Mouse (Mus musculus) stomach, embryonic 15.5 days (tissue): ENCODE measurements around the gene Hipk3. TPM values are rescaled to one million over a fixed set of nuclear protein-coding genes. Genes with fewer than 3 reads are reported as not detected.
A peak's percentile ranks its signal among the peaks of the same experiment; 100 is the strongest.

Experiments used
- ATAC-seq: fragments of 200-750 bp; cut with Nextera tagmentation; 2 replicates; pipeline ENCODE4 v1.8.0; 2017; ENCODE audit warnings: low read depth, moderate number of reproducible peaks, moderate TSS enrichment; ENCODE audit not compliant: insufficient read depth, low FRiP score
- H3K27ac ChIP-seq: fragments of 300-500 bp; sonication (generic); 2 replicates; pipeline ENCODE4 v1.5.1; 2015; ENCODE audit warnings: mild to moderate bottlenecking, inconsistent platforms
- H3K27me3 ChIP-seq: fragments of 300-500 bp; sonication (generic); replicated peaks from 2 replicates; pipeline ENCODE4 v1.6.1; 2015; ENCODE audit warnings: inconsistent platforms
- H3K36me3 ChIP-seq: fragments of 300-500 bp; sonication (generic); 2 replicates; pipeline ENCODE4 v1.6.1; 2015; ENCODE audit warnings: inconsistent platforms
- H3K4me1 ChIP-seq: fragments of 300-500 bp; sonication (generic); 2 replicates; pipeline ENCODE4 v1.6.1; 2015; ENCODE audit warnings: inconsistent platforms
- H3K4me2 ChIP-seq: fragments of 300-500 bp; sonication (generic); 2 replicates; pipeline ENCODE4 v1.6.1; 2015; ENCODE audit warnings: mild to moderate bottlenecking, inconsistent platforms
- H3K4me3 ChIP-seq: fragments of 300-500 bp; sonication (generic); replicated peaks from 2 replicates; pipeline ENCODE4 v1.5.1; 2015; ENCODE audit warnings: inconsistent platforms
- H3K9ac ChIP-seq: fragments of 300-500 bp; sonication (generic); 2 replicates; pipeline ENCODE4 v1.6.1; 2015; ENCODE audit warnings: inconsistent platforms
- H3K9me3 ChIP-seq: fragments of 300-500 bp; sonication (generic); 2 replicates; pipeline ENCODE4 v1.6.1; 2016; ENCODE audit warnings: inconsistent platforms
- WGBS: fragments of 180-500 bp; shearing (Covaris S2); methylation state at CpG from one replicate; pipeline ENCODE4 v1.1.7; 2015; 5-methylcytosine and 5-hydroxymethylcytosine counted together
- polyA plus RNA-seq: library from polyadenylated mRNA; unstranded; fragments of >200 nt; fragmentation: Nextera tagmentation; extraction: Ambion mirVana; gene quantifications from 2 replicates; pipeline ENCODE4 v1.2.1, GENCODE M21; 2015

The Hipk3 gene
- polyA plus RNA-seq, 1 experiment from 2014 or later: 15.4 TPM

DNA sequence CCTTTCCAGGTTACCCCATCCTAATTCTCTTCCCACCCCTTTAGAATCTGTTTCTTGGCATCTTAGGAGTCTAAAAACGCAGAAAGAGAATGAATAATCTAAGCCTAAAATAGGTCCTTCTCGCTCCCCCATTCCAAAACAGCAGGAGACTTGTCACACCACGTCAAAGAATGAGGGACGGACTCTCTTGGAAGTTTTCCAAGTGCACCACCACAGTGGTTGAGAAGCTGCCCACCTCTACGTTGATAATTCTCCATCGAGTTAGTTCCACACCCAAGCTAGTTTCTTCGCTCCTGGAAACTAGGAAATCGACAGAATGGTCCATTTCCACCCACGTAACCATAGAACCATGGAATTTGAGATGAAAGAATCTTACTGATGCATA, 547 bp upstream of the Hipk3 start:
- Histone ChIP-seq H3K4me1 (peaks cover 20% of the 10 kb centered on the region; the same call in 1 of the 2 replicates), H3K27ac (peak overlapping the region; percentile 100), H3K4me3 (peak overlapping the region; percentile 97), H3K36me3 (no peaks in the 10 kb centered on the region), H3K4me2 (peak overlapping the region; percentile 71), H3K9me3 (no peaks in the 10 kb centered on the region), H3K27me3 (no peaks in the 10 kb centered on the region), H3K9ac (peak overlapping the region; percentile 27; the same call in 1 of the 2 replicates)
- WGBS: 10% methylated on average over 9 of the region's 9 CpGs
- no peak for ATAC-seq

GRCm38 (mm10) chr2:104493021-104493950, 960 bp downstream of the Hipk3 start:
- WGBS: under 1% methylated on average over 99 of the region's 99 CpGs
- H3K9ac ChIP-seq: peak overlapping the region; percentile 96
- H3K27me3 ChIP-seq: no peaks in the 10 kb centered on the region
- ATAC-seq: peak; percentile 73
- peak overlapping the region; percentile 100 for H3K27ac ChIP-seq
- peak overlapping the region; percentile 71 for H3K4me2 ChIP-seq
- no peaks in the 10 kb centered on the region for H3K9me3 ChIP-seq
- peaks cover 20% of the 10 kb centered on the region; the same call in 1 of the 2 replicates for H3K4me1 ChIP-seq
- no peaks in the 10 kb centered on the region for H3K36me3 ChIP-seq
- H3K4me3 ChIP-seq: peak overlapping the region; percentile 97

DNA sequence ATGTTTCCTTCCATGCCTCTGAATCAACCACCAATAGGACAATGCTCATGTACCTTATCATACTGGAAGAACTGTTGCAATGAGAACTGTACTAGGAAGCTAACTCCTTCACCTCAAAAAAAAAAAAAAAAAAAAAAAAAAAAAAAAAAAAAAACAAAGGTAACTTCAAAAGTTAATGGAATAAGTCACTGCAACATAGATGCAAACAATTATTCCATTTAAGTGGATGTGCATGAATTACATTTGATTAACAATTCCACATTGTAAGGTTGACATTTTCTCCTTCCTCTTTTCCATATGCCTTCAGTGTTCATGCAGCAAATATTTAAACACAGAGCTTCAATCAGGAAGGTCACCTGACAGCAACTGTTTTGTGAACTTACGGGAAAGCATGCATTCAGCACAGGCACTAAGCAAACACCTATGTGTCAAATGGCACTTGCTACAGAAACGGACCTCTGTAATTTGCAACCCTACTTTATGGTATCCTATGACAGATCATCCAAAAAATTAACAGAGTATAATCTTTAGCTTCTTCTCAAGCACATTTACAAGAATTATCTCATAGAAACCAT, 2.9 kb downstream of the Hipk3 start:
- H3K27ac ChIP-seq: no peak overlapping the region
- WGBS: 29% methylated on average over 2 of the region's 2 CpGs
- no peaks in the 10 kb centered on the region for H3K36me3 ChIP-seq
- H3K4me2 ChIP-seq: no peak overlapping the region
- H3K9me3 ChIP-seq: no peaks in the 10 kb centered on the region
- no peak overlapping the region for H3K4me3 ChIP-seq
- no peak for ATAC-seq
- no peak overlapping the region for H3K9ac ChIP-seq
- H3K4me1 ChIP-seq: peaks cover 10% of the 10 kb centered on the region; the same call in 1 of the 2 replicates
- H3K27me3 ChIP-seq: no peaks in the 10 kb centered on the region

DNA sequence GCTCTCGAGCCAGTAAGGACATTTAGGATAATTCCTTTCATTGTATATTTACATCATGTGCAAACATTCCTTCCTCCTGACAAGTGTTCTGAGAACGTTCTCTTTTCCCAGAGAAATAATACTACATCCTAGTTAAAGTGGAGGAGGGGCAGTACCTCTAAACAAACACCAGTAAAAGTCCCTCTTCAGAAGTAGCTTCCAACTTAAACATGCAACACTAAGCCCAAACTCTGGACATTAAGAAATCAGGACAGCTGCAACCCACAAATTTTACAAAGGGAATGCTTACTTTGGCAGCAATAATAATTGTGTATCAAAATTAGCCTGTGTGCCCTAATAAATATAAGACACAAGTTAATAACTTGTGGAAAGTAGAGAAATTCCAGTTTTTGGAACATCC, 3.5 kb downstream of the Hipk3 start:
- 25% methylated on average over 2 of the region's 2 CpGs for WGBS
- Histone ChIP-seq H3K36me3 (no peaks in the 10 kb centered on the region), H3K4me1 (peaks cover 5% of the 10 kb centered on the region; the same call in 1 of the 2 replicates), H3K27ac (no peak overlapping the region), H3K4me3 (no peak overlapping the region), H3K27me3 (no peaks in the 10 kb centered on the region), H3K9me3 (no peaks in the 10 kb centered on the region), H3K9ac (no peak overlapping the region), H3K4me2 (no peak overlapping the region)
- ATAC-seq: no peak

GRCm38 (mm10) chr2:104489851-104490250, 4.4 kb downstream of the Hipk3 start:
- Histone ChIP-seq H3K4me1 (peaks cover 2% of the 10 kb centered on the region; the same call in 1 of the 2 replicates), H3K4me3 (no peak overlapping the region), H3K27me3 (no peaks in the 10 kb centered on the region), H3K4me2 (no peak overlapping the region), H3K27ac (no peak overlapping the region), H3K9me3 (no peaks in the 10 kb centered on the region), H3K36me3 (no peaks in the 10 kb centered on the region), H3K9ac (no peak overlapping the region)
- ATAC-seq: no peak
- 94% methylated on average over 2 of the region's 2 CpGs for WGBS

- Histone ChIP-seq H3K4me3 (no peak overlapping the region), H3K27me3 (no peaks in the 10 kb centered on the region), H3K9ac (no peak overlapping the region), H3K4me2 (no peak overlapping the region), H3K4me1 (no peaks in the 10 kb centered on the region), H3K27ac (no peak overlapping the region), H3K9me3 (no peaks in the 10 kb centered on the region), H3K36me3 (no peaks in the 10 kb centered on the region)
- no peak for ATAC-seq
- 43% methylated on average over 5 of the region's 5 CpGs for WGBS
Measured at GRCm38 (mm10) chr2:104484438-104484837, 9.8 kb downstream of the Hipk3 start.

DNA sequence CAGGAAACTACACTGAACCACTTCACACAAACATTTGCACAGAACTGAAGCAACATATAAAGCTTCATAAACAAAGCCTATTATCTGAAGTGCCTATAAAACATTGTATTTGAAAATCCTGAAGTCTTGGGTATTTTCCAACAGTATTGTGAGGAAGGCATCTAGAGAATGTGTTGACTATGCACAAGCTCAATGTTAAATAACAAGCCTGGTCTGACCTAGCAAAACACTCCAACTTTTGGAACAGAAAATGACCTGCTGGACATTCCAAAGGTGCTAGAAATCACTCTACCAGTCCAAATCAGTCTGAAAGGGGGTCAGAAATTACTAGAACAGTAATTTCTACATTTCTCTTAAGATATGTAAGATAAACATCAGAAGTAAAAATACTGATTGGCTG, 12.1 kb downstream of the Hipk3 start:
- H3K4me1 ChIP-seq: no peaks in the 10 kb centered on the region
- H3K36me3 ChIP-seq: no peaks in the 10 kb centered on the region
- no peak overlapping the region for H3K4me3 ChIP-seq
- ATAC-seq: no peak
- no peak overlapping the region for H3K4me2 ChIP-seq
- H3K27me3 ChIP-seq: no peaks in the 10 kb centered on the region
- no peak overlapping the region for H3K9ac ChIP-seq
- no peaks in the 10 kb centered on the region for H3K9me3 ChIP-seq
- H3K27ac ChIP-seq: no peak overlapping the region

DNA sequence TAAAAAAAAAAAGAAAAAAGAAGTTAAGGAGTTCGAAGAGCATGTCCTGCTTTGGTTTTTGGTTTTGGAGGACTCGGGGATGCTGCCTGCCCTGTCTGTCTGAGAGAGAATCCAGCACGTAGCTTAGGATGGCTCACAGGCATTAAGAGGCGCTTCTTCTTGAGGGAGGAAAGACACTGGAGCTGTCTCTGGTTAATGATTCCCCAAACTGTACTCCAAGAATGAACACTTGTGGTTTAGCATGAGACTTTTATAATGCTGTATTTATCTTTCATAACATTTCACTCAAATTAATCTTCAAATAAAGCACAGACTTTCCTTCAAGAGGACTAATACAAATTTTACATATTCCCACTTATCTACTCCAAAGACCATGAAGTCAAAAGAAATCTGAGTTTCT, 15.2 kb downstream of the Hipk3 start:
- Histone ChIP-seq H3K4me2 (no peak overlapping the region), H3K9me3 (no peaks in the 10 kb centered on the region), H3K4me1 (no peaks in the 10 kb centered on the region), H3K4me3 (no peak overlapping the region), H3K27me3 (no peaks in the 10 kb centered on the region), H3K36me3 (no peaks in the 10 kb centered on the region), H3K9ac (no peak overlapping the region), H3K27ac (no peak overlapping the region)
- ATAC-seq: no peak
- WGBS: 76% methylated on average over 4 of the region's 4 CpGs

DNA sequence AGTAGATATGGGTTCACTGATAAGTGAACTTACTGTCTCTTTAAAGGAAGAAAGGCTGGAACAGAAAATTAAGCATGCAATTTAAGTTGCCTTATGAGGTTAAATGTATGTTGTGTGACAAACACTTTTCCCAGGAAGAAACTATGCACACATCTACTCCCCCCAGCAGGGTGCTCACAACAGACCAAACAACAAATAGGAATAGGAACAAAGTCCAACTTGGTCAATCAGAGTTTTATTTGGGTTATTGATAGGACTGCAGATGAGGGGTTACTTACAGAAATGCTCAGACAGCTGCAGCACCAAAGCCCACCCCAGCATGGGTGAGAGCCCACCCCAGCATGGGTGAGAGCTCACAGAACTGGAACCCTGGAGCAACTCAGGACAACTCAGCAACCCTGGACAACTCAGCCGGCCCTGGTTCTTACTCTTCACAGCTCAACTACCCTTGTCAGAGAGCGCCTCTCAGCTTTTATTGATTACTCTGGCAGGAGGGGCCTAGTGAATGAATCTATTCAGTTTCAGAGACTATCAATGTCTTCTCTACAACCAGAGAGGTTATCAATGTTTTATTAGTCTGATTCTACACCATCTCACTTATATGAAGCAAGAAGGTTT, 16.7 kb downstream of the Hipk3 start:
- Histone ChIP-seq H3K4me2 (no peak overlapping the region), H3K27me3 (no peaks in the 10 kb centered on the region), H3K27ac (no peak overlapping the region), H3K4me3 (no peak overlapping the region), H3K9me3 (no peaks in the 10 kb centered on the region), H3K4me1 (no peaks in the 10 kb centered on the region), H3K9ac (no peak overlapping the region), H3K36me3 (no peaks in the 10 kb centered on the region)
- WGBS: 58% methylated on average over 2 of the region's 2 CpGs
- ATAC-seq: no peak

DNA sequence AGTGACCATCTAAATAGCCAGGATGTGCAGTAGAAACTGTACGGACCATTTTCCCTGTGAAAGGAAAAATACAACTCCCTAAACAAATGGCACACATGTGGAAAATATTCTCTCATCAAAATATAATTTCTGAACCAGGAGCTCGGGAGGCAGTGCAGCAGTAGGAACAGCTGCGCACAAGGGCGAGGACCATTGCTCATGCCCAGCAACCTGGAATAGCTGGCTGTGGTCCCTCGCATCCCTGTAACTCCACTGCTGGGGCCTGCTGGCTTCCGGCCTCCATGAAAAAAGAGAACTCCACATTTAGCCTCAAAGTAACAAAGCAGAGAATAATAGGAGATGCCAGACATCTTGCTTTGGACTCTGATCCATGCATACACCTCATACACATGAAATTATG, 22.2 kb downstream of the Hipk3 start:
- Histone ChIP-seq H3K4me3 (no peak overlapping the region), H3K27me3 (no peaks in the 10 kb centered on the region), H3K9me3 (no peaks in the 10 kb centered on the region), H3K9ac (no peak overlapping the region), H3K4me1 (no peaks in the 10 kb centered on the region), H3K36me3 (no peaks in the 10 kb centered on the region), H3K4me2 (no peak overlapping the region), H3K27ac (no peak overlapping the region)
- ATAC-seq: no peak
- WGBS: 85% methylated on average over 6 of the region's 6 CpGs

- Histone ChIP-seq H3K27ac (no peak overlapping the region), H3K9me3 (no peaks in the 10 kb centered on the region), H3K4me1 (no peaks in the 10 kb centered on the region), H3K36me3 (no peaks in the 10 kb centered on the region), H3K4me3 (no peak overlapping the region), H3K27me3 (no peaks in the 10 kb centered on the region), H3K9ac (no peak overlapping the region), H3K4me2 (no peak overlapping the region)
- ATAC-seq: no peak
- 92% methylated on average over 16 of the region's 16 CpGs for WGBS
Measured at GRCm38 (mm10) chr2:104471161-104471560, 23.1 kb downstream of the Hipk3 start.

GRCm38 (mm10) chr2:104470536-104470935, 23.7 kb downstream of the Hipk3 start:
- no peak for ATAC-seq
- Histone ChIP-seq H3K27ac (no peak overlapping the region), H3K27me3 (no peaks in the 10 kb centered on the region), H3K4me1 (no peaks in the 10 kb centered on the region), H3K9me3 (no peaks in the 10 kb centered on the region), H3K4me3 (no peak overlapping the region), H3K36me3 (no peaks in the 10 kb centered on the region), H3K9ac (no peak overlapping the region), H3K4me2 (no peak overlapping the region)
- WGBS: 74% methylated on average over 6 of the region's 6 CpGs
